Mouse (Mus musculus): Measurements from ENCODE around the gene Toe1. TPM values are rescaled to one million over a fixed set of nuclear protein-coding genes. Genes with fewer than 3 reads are reported as not detected.
"Not testable (repeated sequence)": the region's sequence is repeated elsewhere in the genome, so short reads cannot be mapped to it uniquely, and the experiment has no call there.

The Toe1 gene
- 26.5 and 33.0 TPM in 2 replicates for polyA plus RNA-seq (2015; fragmentation: Nextera tagmentation; extraction: Ambion mirVana)

- H3K4me1 ChIP-seq (replicated peaks), result peaks cover 14% of the 10 kb centered on the region
- H3K4me2 ChIP-seq, result peak within 1 kb of the TSS; percentile 77
- H3K9ac ChIP-seq, result peak within 1 kb of the TSS; percentile 84
- H3K9me3 ChIP-seq, result no peaks in the 10 kb centered on the region
- H3K27me3 ChIP-seq, result no peaks in the 10 kb centered on the region
- H3K36me3 ChIP-seq, result peaks cover 31% of the 10 kb centered on the region
- ATAC-seq (ENCODE audit: low read depth), result peak; percentile 99
- H3K4me3 ChIP-seq, result peak within 1 kb of the TSS; percentile 79
- H3K27ac ChIP-seq (replicated peaks), result peak within 1 kb of the TSS; percentile 95
- WGBS, result 0% methylated on average over 58 of the region's 58 CpGs
Observed at GRCm38 (mm10) chr4:116807197-116808129, at the start of gene Toe1, which contains the start of gene Mutyh. Gene Toe1 (minus strand): TSS chr4:116807640. Gene Mutyh (plus strand): TSS chr4:116807723.

- no peak for ATAC-seq (ENCODE audit: low read depth)
- WGBS, result 60% methylated on average over 10 of the region's 10 CpGs
- Histone ChIP-seq H3K9ac (no peak overlapping the region), H3K36me3 (no peaks in the 10 kb centered on the region), H3K4me3 (no peak overlapping the region), H3K4me1 (replicated peaks) (peaks cover 4% of the 10 kb centered on the region; the same call in 1 of the 2 replicates), H3K27me3 (no peaks in the 10 kb centered on the region), H3K9me3 (no peaks in the 10 kb centered on the region), H3K27ac (replicated peaks) (no peak overlapping the region), H3K4me2 (no peak overlapping the region)
Observed at GRCm38 (mm10) chr4:116857203-116857602, 49.8 kb upstream of the Toe1 start.

DNA sequence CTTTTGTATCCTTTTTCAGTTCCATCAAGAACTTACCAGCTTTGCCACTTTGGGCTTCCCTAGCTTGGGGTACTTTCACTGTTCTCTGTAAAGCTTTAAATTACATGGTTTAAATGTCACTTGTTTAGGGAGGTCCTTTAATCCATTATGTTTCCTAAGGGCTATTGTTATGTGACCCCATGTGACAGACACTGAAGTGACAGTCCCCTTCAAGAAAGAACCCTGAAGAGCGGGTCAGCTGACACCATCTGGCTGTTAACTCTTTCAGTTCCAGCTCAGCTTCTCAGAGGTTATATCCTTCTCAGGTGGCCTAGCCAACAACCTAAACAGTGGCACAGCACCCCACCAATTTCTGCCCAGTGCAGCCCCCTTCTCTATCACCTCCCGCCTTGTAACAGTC, 46.8 kb upstream of the Toe1 start:
- no peaks in the 10 kb centered on the region for H3K9me3 ChIP-seq
- H3K4me2 ChIP-seq, result no peak overlapping the region
- WGBS, result 21% methylated on average over 2 of the region's 2 CpGs
- no peak overlapping the region for H3K27ac ChIP-seq (replicated peaks)
- no peak for ATAC-seq (ENCODE audit: low read depth)
- no peak overlapping the region for H3K9ac ChIP-seq
- H3K36me3 ChIP-seq, result no peaks in the 10 kb centered on the region
- no peaks in the 10 kb centered on the region for H3K27me3 ChIP-seq
- peaks cover 4% of the 10 kb centered on the region; the same call in 1 of the 2 replicates for H3K4me1 ChIP-seq (replicated peaks)
- H3K4me3 ChIP-seq, result no peak overlapping the region

GRCm38 (mm10) chr4:116849901-116850300, 42.5 kb upstream of the Toe1 start:
- H3K9me3 ChIP-seq, result no peaks in the 10 kb centered on the region
- H3K9ac ChIP-seq, result no peak overlapping the region
- H3K4me2 ChIP-seq, result no peak overlapping the region
- H3K27me3 ChIP-seq, result no peaks in the 10 kb centered on the region
- peaks cover 4% of the 10 kb centered on the region; the same call in 1 of the 2 replicates for H3K4me1 ChIP-seq (replicated peaks)
- ATAC-seq (ENCODE audit: low read depth), result no peak
- no peak overlapping the region for H3K27ac ChIP-seq (replicated peaks)
- no peaks in the 10 kb centered on the region for H3K36me3 ChIP-seq
- WGBS, result 82% methylated on average over 3 of the region's 3 CpGs
- H3K4me3 ChIP-seq, result no peak overlapping the region

GRCm38 (mm10) chr4:116844324-116844723, 36.9 kb upstream of the Toe1 start:
- Histone ChIP-seq H3K4me2 (no peak overlapping the region), H3K4me3 (no peak overlapping the region), H3K36me3 (no peaks in the 10 kb centered on the region), H3K4me1 (replicated peaks) (no peaks in the 10 kb centered on the region), H3K27ac (replicated peaks) (no peak overlapping the region), H3K9me3 (no peaks in the 10 kb centered on the region), H3K9ac (no peak overlapping the region), H3K27me3 (no peaks in the 10 kb centered on the region)
- no peak for ATAC-seq (ENCODE audit: low read depth)
- 93% methylated on average over 3 of the region's 3 CpGs for WGBS

DNA sequence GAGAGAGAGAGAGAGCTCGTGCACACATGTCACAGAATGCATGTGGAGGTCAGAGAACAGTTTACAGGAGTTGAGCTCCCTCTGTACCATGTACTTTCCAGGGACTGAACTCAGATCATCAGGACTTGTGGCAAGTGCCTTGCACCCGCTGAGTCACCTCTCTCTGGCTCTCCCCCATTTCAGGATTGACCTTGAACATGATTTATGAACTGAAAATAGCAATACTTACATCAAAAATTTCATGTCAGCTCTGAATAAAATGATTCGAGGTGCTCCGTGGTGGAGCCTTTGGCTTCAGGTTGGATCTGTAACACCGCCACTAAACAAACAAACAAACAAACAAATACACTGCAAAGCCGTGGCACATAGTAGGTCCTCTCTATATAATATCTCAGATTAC, 33.4 kb upstream of the Toe1 start:
- H3K36me3 ChIP-seq, result no peaks in the 10 kb centered on the region
- no peak overlapping the region for H3K4me3 ChIP-seq
- no peaks in the 10 kb centered on the region for H3K27me3 ChIP-seq
- H3K4me1 ChIP-seq (replicated peaks), result no peaks in the 10 kb centered on the region
- H3K9me3 ChIP-seq, result no peaks in the 10 kb centered on the region
- no peak overlapping the region for H3K9ac ChIP-seq
- no peak for ATAC-seq (ENCODE audit: low read depth)
- 88% methylated on average over 6 of the region's 6 CpGs for WGBS
- H3K4me2 ChIP-seq, result no peak overlapping the region
- H3K27ac ChIP-seq (replicated peaks), result no peak overlapping the region

- WGBS, result 39% methylated on average over 22 of the region's 29 CpGs
- H3K4me2 ChIP-seq, result 0 out of 2 replicates have a peak overlapping the region, but pooled peaks have one; percentile 20
- H3K4me3 ChIP-seq, result not testable (repeated sequence)
Observed at GRCm38 (mm10) chr4:116840096-116840495, 32.7 kb upstream of the Toe1 start.

DNA sequence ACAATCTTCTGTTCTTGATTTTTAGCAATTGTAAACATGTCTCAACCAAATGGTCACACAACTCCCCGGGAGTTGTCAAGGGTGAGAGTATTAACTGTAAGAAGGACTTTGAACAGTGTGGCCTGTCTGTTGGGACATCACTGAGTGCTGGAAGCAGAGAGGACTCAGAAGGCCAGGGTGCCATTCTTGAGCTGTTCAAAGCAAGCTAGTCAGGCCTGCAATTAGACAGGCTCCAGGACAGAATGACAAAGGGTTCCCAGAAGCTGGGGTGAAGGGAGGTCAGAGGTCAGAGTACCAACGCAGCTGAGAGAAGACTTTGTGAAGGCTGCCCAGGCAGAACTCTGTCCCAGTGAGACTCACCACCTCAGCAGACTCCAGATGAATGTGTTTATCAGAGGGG, 31.6 kb upstream of the Toe1 start:
- WGBS, result 21% methylated on average over 2 of the region's 2 CpGs

More at GRCm38 (mm10) chr4:116840096-116840495, 32.7 kb upstream of the Toe1 start:
- not testable (repeated sequence) for H3K27ac ChIP-seq (replicated peaks); ATAC-seq (ENCODE audit: low read depth); H3K36me3 ChIP-seq; H3K27me3 ChIP-seq; H3K4me1 ChIP-seq (replicated peaks); H3K9ac ChIP-seq; H3K9me3 ChIP-seq

GRCm38 (mm10) chr4:116830070-116830368, 22.6 kb upstream of the Toe1 start:
- H3K9me3 ChIP-seq, result no peaks in the 10 kb centered on the region
- no peak overlapping the region for H3K4me3 ChIP-seq
- peak overlapping the region; percentile 86 for H3K27ac ChIP-seq (replicated peaks)
- H3K36me3 ChIP-seq, result no peaks in the 10 kb centered on the region
- peak overlapping the region; percentile 23 for H3K9ac ChIP-seq
- H3K27me3 ChIP-seq, result no peaks in the 10 kb centered on the region
- peaks cover 30% of the 10 kb centered on the region for H3K4me1 ChIP-seq (replicated peaks)
- peak; percentile 71; the same call in 1 of the 2 replicates for ATAC-seq (ENCODE audit: low read depth)
- WGBS, result 9% methylated on average over 6 of the region's 6 CpGs
- H3K4me2 ChIP-seq, result no peak overlapping the region

More for the DNA sequence above, 31.6 kb upstream of the Toe1 start:
- Histone ChIP-seq H3K4me1 (replicated peaks) (no peaks in the 10 kb centered on the region), H3K4me3 (no peak overlapping the region), H3K27me3 (no peaks in the 10 kb centered on the region), H3K36me3 (no peaks in the 10 kb centered on the region), H3K9ac (no peak overlapping the region), H3K9me3 (no peaks in the 10 kb centered on the region), H3K4me2 (no peak overlapping the region), H3K27ac (replicated peaks) (no peak overlapping the region)
- ATAC-seq (ENCODE audit: low read depth), result no peak

- H3K4me1 ChIP-seq (replicated peaks), result peaks cover 32% of the 10 kb centered on the region
- peak overlapping the region; percentile 86 for H3K27ac ChIP-seq (replicated peaks)
- no peaks in the 10 kb centered on the region for H3K27me3 ChIP-seq
- ATAC-seq (ENCODE audit: low read depth), result peak; percentile 24; the same call in 1 of the 2 replicates
- H3K9ac ChIP-seq, result peak overlapping the region; percentile 23
- H3K4me2 ChIP-seq, result no peak overlapping the region
- H3K9me3 ChIP-seq, result no peaks in the 10 kb centered on the region
- H3K36me3 ChIP-seq, result no peaks in the 10 kb centered on the region
- no peak overlapping the region for H3K4me3 ChIP-seq
- 18% methylated on average over 6 of the region's 6 CpGs for WGBS
Observed at GRCm38 (mm10) chr4:116829364-116830069, 22.1 kb upstream of the Toe1 start.

GRCm38 (mm10) chr4:116827819-116828218, 20.4 kb upstream of the Toe1 start:
- no peak for ATAC-seq (ENCODE audit: low read depth)

DNA sequence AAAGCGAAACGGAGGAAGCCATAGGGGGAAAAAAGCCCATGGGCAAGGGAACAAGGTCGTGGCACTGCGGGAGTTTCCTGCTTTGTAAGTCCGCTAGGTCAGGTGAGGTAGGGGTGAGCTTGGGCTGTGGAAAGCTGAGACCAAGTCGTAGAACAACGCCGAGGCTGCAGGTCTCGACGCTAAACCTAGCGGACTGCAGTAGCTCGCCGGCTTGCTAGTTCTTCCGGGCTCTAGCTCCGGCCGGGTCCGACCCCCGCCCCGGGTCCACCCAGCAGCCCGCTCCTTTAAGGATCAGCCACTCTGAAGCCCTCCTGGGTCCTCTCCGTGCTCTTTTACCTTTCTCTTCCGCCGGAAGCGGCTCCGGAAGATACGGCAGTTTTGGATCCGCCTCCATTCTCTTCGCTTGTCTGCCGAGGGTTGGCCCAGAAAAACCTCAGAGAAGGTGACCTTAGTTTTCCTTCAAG, 17.1 kb upstream of the Toe1 start:
- Histone ChIP-seq H3K4me3 (peak overlapping the region; percentile 51), H3K27ac (replicated peaks) (peak overlapping the region; percentile 80), H3K9ac (peak overlapping the region; percentile 73), H3K4me2 (peak overlapping the region; percentile 64), H3K27me3 (peaks cover 23% of the 10 kb centered on the region), H3K4me1 (replicated peaks) (peaks cover 38% of the 10 kb centered on the region), H3K36me3 (no peaks in the 10 kb centered on the region), H3K9me3 (no peaks in the 10 kb centered on the region)
- 2% methylated on average over 29 of the region's 29 CpGs for WGBS
- ATAC-seq (ENCODE audit: low read depth), result peak; percentile 60

More at GRCm38 (mm10) chr4:116827819-116828218, 20.4 kb upstream of the Toe1 start:
- Histone ChIP-seq H3K4me3 (no peak overlapping the region), H3K27me3 (no peaks in the 10 kb centered on the region), H3K4me1 (replicated peaks) (peaks cover 38% of the 10 kb centered on the region), H3K27ac (replicated peaks) (no peak overlapping the region), H3K9me3 (no peaks in the 10 kb centered on the region), H3K36me3 (no peaks in the 10 kb centered on the region), H3K4me2 (no peak overlapping the region), H3K9ac (0 out of 2 replicates have a peak overlapping the region, but pooled peaks have one; percentile 2)
- 2% methylated on average over 4 of the region's 4 CpGs for WGBS
